Mouse (Mus musculus) lung, postnatal 4 days (tissue): Measurements from ENCODE around the gene Def6.
A peak's percentile ranks its signal among the peaks of the same experiment; 100 is the strongest.

Experiments used
- DNase-seq, 2 experiments: peaks; one replicate each; pipeline ENCODE4 v3.0.0; 2021

The Def6 gene

GRCm38 (mm10) chr17:28207591-28208313, at the start of gene Def6:
Def6 (plus strand) TSS chr17:28207778.
- peak; percentile 87 to 89 for DNase-seq

GRCm38 (mm10) chr17:28160361-28160760, 47.2 kb upstream of the Def6 start:
- no peak for DNase-seq

DNA sequence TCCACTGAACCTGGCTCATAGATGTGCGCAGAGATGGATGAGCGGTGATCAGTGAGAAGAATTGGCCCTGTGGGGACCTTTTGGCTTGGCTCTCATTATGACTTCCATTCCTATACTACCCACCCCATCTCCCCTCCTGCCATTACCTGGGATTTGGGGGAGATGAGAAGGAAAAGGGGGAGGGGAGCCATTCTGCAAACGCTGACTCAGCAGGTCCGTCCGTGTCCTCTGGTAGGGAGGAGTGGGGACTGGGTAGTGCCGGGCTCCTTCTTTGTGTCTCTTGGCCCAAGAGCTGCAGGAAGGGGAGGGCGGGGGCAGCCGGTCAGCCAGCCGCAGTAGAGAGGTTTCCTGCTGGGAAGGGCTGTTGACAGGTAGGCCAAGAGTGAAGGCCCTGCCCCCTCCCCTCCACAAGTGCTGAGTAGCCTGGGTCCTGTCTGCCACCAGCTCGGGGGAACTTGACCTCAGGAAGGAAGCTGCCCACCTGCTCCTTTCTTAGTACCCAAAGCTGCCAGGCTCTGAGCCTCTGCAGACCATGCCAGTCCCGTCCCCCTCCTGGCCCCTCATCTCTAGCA, 46.2 kb upstream of the Def6 start:
- no peak for DNase-seq

- DNase-seq: peak; percentile 75 to 84
These were observed 43.9 kb upstream of the Def6 start for GRCm38 (mm10) chr17:28163666-28164065.

DNA sequence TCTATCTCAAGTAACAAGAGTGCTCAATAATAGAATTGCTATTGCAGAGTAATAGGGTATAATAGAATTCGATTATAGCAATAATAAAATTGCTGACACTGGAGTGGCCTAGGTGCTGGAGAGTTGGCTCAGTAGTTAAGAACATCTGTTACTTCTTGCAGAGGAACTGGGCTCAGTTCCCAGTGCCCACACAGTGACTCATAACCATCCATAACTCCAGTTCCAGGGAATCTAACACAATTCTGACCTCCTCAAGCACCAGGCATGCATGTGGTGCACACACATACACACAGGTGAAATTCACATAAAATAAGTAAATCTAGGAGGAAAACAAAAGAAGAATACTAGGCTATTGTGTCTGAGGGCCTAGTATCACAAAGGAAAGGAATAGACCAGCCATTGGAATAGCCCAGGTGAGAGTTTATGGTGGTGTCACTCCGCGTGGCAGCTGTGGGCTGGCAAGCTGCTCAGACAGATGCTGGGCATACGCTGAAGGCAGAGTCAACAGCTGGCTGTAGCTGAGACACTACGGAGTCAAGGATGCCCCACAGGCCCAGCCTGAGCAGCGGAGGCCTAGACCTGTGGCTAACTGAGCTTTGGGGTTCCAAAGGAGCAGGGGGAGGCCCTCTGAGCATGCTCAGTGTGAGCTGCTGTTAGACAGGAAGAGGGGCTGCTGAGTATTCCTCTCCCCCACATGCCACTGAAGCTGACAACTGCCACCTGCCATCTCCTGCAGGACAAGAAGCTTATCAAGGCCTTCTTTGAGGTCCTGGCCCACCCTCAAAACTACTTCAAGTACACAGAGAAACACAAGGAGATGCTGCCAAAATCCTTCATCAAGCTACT, 36.9 kb upstream of the Def6 start:
- DNase-seq: no peak

- peak; percentile 29 to 62 for DNase-seq
These were observed 34.9 kb upstream of the Def6 start for GRCm38 (mm10) chr17:28172690-28173089.

- peak; percentile 92 to 95 for DNase-seq
These were observed 30.6 kb upstream of the Def6 start, which contains the start of gene Zfp523 for GRCm38 (mm10) chr17:28176775-28177539. Zfp523 (plus strand) TSS chr17:28177129.

- DNase-seq: no peak
These were observed 30.0 kb upstream of the Def6 start for GRCm38 (mm10) chr17:28177540-28178046.

- DNase-seq: peak in 1 of 2 experiments; percentile 36
These were observed 27.2 kb upstream of the Def6 start for GRCm38 (mm10) chr17:28180331-28180730.

DNA sequence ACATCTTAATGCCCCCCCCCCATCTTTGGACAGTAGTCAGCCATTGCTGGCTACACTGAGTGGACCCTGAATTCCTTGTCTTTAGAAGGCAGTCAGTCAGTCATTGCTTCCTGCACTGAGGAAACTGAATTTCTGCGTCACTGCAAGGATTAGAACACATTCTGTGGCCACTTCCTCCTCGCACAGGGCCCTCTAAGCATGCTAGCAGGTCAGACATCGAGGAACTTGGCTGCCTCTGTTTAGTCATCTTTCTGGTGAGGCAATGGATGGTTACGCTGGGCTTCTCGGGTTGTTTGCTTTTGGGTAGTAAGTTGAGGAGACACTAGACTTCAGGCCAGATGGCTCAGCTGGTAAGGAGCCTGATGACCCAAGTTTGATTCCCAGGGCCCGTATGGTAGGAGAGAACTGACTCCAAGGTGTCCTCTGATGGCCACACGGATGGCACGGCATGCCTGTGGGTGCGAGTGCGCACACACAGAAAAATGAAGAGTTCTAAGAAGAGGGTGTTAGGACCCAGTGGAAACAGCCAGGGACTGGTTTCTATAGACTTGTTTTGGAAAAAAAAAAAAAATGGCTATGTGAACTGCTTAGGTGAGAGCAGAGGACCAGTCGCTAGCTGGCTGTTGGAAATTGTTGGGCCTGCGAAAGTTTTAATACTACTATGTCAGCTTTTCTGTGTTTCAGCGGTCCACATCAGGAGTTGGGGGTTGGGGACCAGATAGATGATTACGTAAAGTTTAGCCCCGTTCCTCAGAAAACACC, 26.6 kb upstream of the Def6 start:
- DNase-seq: peak in 1 of 2 experiments; percentile 46

GRCm38 (mm10) chr17:28184971-28185638, 22.5 kb upstream of the Def6 start:
- DNase-seq: no peak

- DNase-seq: no peak
These were observed 19.3 kb upstream of the Def6 start for GRCm38 (mm10) chr17:28188313-28188712.

DNA sequence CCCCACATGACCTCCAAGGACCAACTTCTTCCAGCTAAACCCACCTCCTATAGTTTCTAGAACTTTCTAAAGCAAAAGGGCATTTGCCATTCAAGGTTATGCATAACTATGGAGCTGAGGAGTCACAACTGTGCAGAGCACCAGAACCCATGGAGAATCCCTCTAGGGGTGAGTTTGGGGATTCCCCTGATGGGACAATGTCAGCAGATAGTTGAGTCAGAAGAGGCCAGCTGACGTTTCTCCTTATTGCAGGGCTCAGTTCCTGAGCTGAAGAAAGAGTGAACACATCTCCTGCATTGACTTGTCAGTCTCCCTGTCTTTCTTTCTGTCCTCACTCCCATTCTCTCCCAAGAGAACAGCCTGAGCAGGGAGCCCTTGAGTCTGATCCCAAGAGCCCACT, 14.8 kb upstream of the Def6 start:
- DNase-seq: no peak

DNA sequence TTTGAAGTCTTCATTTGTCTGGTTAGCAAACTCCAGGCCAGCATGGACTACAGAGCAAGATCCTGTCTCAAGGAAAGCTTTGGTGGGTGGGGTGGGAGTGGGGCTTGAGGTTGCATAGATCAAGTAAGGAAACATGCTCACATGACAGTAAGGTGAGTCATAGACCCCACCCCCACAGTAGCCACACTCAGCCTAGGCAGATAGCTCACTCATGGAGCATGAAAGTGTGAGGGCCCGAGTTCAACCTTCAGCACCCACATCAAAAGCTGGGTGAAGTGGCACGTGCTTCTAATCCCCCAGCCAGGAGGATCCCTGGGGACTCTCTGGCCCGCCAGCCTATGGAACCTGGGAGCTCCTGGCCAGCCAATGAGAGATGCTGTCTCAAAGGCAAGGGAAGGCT, 14.0 kb upstream of the Def6 start:
- no peak for DNase-seq

GRCm38 (mm10) chr17:28195033-28195432, 12.5 kb upstream of the Def6 start:
- no peak for DNase-seq

- peak in 1 of 2 experiments; percentile 48 for DNase-seq
These were observed 9.9 kb upstream of the Def6 start for GRCm38 (mm10) chr17:28197646-28198045.

GRCm38 (mm10) chr17:28201982-28202381, 5.6 kb upstream of the Def6 start:
- DNase-seq: no peak

- DNase-seq: peak; percentile 57 to 67
These were observed 3.4 kb upstream of the Def6 start for GRCm38 (mm10) chr17:28204052-28204720.

GRCm38 (mm10) chr17:28205443-28205842, 2.1 kb upstream of the Def6 start:
- no peak for DNase-seq

- no peak for DNase-seq
These were observed 486 bp upstream of the Def6 start for GRCm38 (mm10) chr17:28207092-28207491.

DNA sequence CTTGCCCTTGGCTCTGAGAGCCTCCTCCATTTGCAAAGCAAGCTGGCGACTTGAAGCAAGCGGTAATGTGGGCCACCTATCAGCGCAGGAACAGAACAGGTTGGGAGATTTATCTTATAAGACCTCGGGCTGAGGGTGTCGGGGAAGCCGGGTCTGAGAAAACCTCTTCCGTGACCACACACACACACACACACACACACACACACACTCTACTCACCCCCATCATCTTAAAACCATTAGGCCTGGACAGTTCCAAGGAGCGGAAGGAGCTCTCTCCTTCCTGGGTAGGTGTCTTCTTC, 685 bp downstream of the Def6 start:
- no peak for DNase-seq
